Mouse (Mus musculus): Measurements from ENCODE around the gene Ndufab1. TPM values are rescaled to one million over a fixed set of nuclear protein-coding genes. Genes with fewer than 3 reads are reported as not detected.

Gene Ndufab1
- 511 and 556 TPM in 2 replicates for polyA plus RNA-seq (2016; fragmentation: Nextera tagmentation; extraction: Ambion mirVana)

- Histone ChIP-seq H3K9me3 (replicated peaks) (no peaks in the 10 kb centered on the region), H3K36me3 (peaks cover 17% of the 10 kb centered on the region), H3K27me3 (no peaks in the 10 kb centered on the region), H3K4me1 (peaks cover 13% of the 10 kb centered on the region), H3K4me3 (peak within 1 kb of the TSS; percentile 74), H3K27ac (peak within 1 kb of the TSS; percentile 57), H3K9ac (peak within 1 kb of the TSS; percentile 90), H3K4me2 (replicated peaks) (peak within 1 kb of the TSS; percentile 72)
- ATAC-seq (ENCODE audit: low FRiP score) = peak; percentile 97
- under 1% methylated on average over 39 of the region's 43 CpGs for WGBS
Observed at GRCm38 (mm10) chr7:122101747-122102244, at the start of gene Ndufab1. Gene Ndufab1, minus strand, starts transcription at chr7:122101886.

GRCm38 (mm10) chr7:122140991-122141390 is 39.3 kb upstream of the Ndufab1 start:
- peaks cover 92% of the 10 kb centered on the region for H3K36me3 ChIP-seq
- no peak overlapping the region for H3K4me2 ChIP-seq (replicated peaks)
- H3K27me3 ChIP-seq = no peaks in the 10 kb centered on the region
- no peak overlapping the region for H3K9ac ChIP-seq
- no peak overlapping the region for H3K27ac ChIP-seq
- no peaks in the 10 kb centered on the region for H3K4me1 ChIP-seq
- no peaks in the 10 kb centered on the region for H3K9me3 ChIP-seq (replicated peaks)
- no peak overlapping the region for H3K4me3 ChIP-seq
- no peak for ATAC-seq (ENCODE audit: low FRiP score)

GRCm38 (mm10) chr7:122138190-122138589 is 36.5 kb upstream of the Ndufab1 start:
- ATAC-seq (ENCODE audit: low FRiP score) = no peak
- Histone ChIP-seq H3K27ac (no peak overlapping the region), H3K27me3 (no peaks in the 10 kb centered on the region), H3K4me3 (no peak overlapping the region), H3K4me2 (replicated peaks) (no peak overlapping the region), H3K9ac (no peak overlapping the region), H3K36me3 (peaks cover 76% of the 10 kb centered on the region), H3K9me3 (replicated peaks) (no peaks in the 10 kb centered on the region), H3K4me1 (peaks cover 6% of the 10 kb centered on the region)
- 95% methylated on average over 5 of the region's 5 CpGs for WGBS

- no peak for ATAC-seq (ENCODE audit: low FRiP score)
- peaks cover 9% of the 10 kb centered on the region for H3K4me1 ChIP-seq
- no peak overlapping the region for H3K4me3 ChIP-seq
- no peak overlapping the region for H3K4me2 ChIP-seq (replicated peaks)
- H3K9me3 ChIP-seq (replicated peaks) = no peaks in the 10 kb centered on the region
- H3K27ac ChIP-seq = no peak overlapping the region
- H3K27me3 ChIP-seq = no peaks in the 10 kb centered on the region
- peaks cover 66% of the 10 kb centered on the region for H3K36me3 ChIP-seq
- no peak overlapping the region for H3K9ac ChIP-seq
Observed at GRCm38 (mm10) chr7:122137071-122137470, 35.4 kb upstream of the Ndufab1 start.

- peaks cover 9% of the 10 kb centered on the region for H3K4me1 ChIP-seq
- H3K4me3 ChIP-seq = no peak overlapping the region
- no peak overlapping the region for H3K9ac ChIP-seq
- H3K9me3 ChIP-seq (replicated peaks) = no peaks in the 10 kb centered on the region
- WGBS = 73% methylated on average over 10 of the region's 10 CpGs
- no peak overlapping the region for H3K27ac ChIP-seq
- no peaks in the 10 kb centered on the region for H3K27me3 ChIP-seq
- H3K4me2 ChIP-seq (replicated peaks) = no peak overlapping the region
- peaks cover 49% of the 10 kb centered on the region for H3K36me3 ChIP-seq
- no peak for ATAC-seq (ENCODE audit: low FRiP score)
Observed at GRCm38 (mm10) chr7:122135070-122135469, 33.4 kb upstream of the Ndufab1 start.

- H3K36me3 ChIP-seq = peaks cover 38% of the 10 kb centered on the region
- peak overlapping the region; percentile 56 for H3K4me2 ChIP-seq (replicated peaks)
- H3K27me3 ChIP-seq = no peaks in the 10 kb centered on the region
- no peaks in the 10 kb centered on the region for H3K9me3 ChIP-seq (replicated peaks)
- 18% methylated on average over 8 of the region's 8 CpGs for WGBS
- H3K4me3 ChIP-seq = peak overlapping the region; percentile 81
- ATAC-seq (ENCODE audit: low FRiP score) = no peak; the same call in 1 of the 2 replicates
- 0 out of 2 replicates have a peak overlapping the region, but pooled peaks have one; percentile 42 for H3K27ac ChIP-seq
- peak overlapping the region; percentile 82 for H3K9ac ChIP-seq
- peaks cover 9% of the 10 kb centered on the region for H3K4me1 ChIP-seq
Observed at GRCm38 (mm10) chr7:122133338-122133625, 31.6 kb upstream of the Ndufab1 start.

GRCm38 (mm10) chr7:122132497-122133337 is 31.0 kb upstream of the Ndufab1 start, which contains the start of the genes Palb2 and Dctn5:
Gene Palb2, minus strand, starts transcription at chr7:122132985.
Gene Dctn5, plus strand, starts transcription at chr7:122133041.
- peak within 1 kb of the TSS; percentile 75 for H3K4me2 ChIP-seq (replicated peaks)
- H3K27me3 ChIP-seq = no peaks in the 10 kb centered on the region
- H3K36me3 ChIP-seq = peaks cover 36% of the 10 kb centered on the region
- under 1% methylated on average over 54 of the region's 54 CpGs for WGBS
- H3K4me1 ChIP-seq = peaks cover 9% of the 10 kb centered on the region
- ATAC-seq (ENCODE audit: low FRiP score) = peak; percentile 96
- peak within 1 kb of the TSS; percentile 82 for H3K9ac ChIP-seq
- peak within 1 kb of the TSS; percentile 42; the same call in 1 of the 2 replicates for H3K27ac ChIP-seq
- H3K9me3 ChIP-seq (replicated peaks) = no peaks in the 10 kb centered on the region
- H3K4me3 ChIP-seq = peak within 1 kb of the TSS; percentile 81

GRCm38 (mm10) chr7:122131834-122132233 is 30.1 kb upstream of the Ndufab1 start:
- Histone ChIP-seq H3K27me3 (no peaks in the 10 kb centered on the region), H3K4me2 (replicated peaks) (peak overlapping the region; percentile 75), H3K27ac (no peak overlapping the region), H3K36me3 (peaks cover 36% of the 10 kb centered on the region), H3K9me3 (replicated peaks) (no peaks in the 10 kb centered on the region), H3K4me3 (peak overlapping the region; percentile 81), H3K9ac (no peak overlapping the region), H3K4me1 (peaks cover 9% of the 10 kb centered on the region)
- ATAC-seq (ENCODE audit: low FRiP score) = no peak

- Histone ChIP-seq H3K27me3 (no peaks in the 10 kb centered on the region), H3K9ac (no peak overlapping the region), H3K36me3 (peaks cover 45% of the 10 kb centered on the region), H3K4me3 (no peak overlapping the region), H3K4me2 (replicated peaks) (no peak overlapping the region), H3K9me3 (replicated peaks) (no peaks in the 10 kb centered on the region), H3K4me1 (no peaks in the 10 kb centered on the region), H3K27ac (no peak overlapping the region)
- 95% methylated on average over 11 of the region's 11 CpGs for WGBS
- no peak for ATAC-seq (ENCODE audit: low FRiP score)
Observed at GRCm38 (mm10) chr7:122126946-122127345, 25.3 kb upstream of the Ndufab1 start.

GRCm38 (mm10) chr7:122125636-122126035 is 23.9 kb upstream of the Ndufab1 start:
- no peak overlapping the region for H3K4me2 ChIP-seq (replicated peaks)
- no peak for ATAC-seq (ENCODE audit: low FRiP score)
- no peaks in the 10 kb centered on the region for H3K4me1 ChIP-seq
- H3K27me3 ChIP-seq = no peaks in the 10 kb centered on the region
- no peak overlapping the region for H3K9ac ChIP-seq
- peaks cover 52% of the 10 kb centered on the region for H3K36me3 ChIP-seq
- WGBS = 81% methylated on average over 8 of the region's 8 CpGs
- no peaks in the 10 kb centered on the region for H3K9me3 ChIP-seq (replicated peaks)
- H3K4me3 ChIP-seq = no peak overlapping the region
- no peak overlapping the region for H3K27ac ChIP-seq

GRCm38 (mm10) chr7:122123518-122123917 is 21.8 kb upstream of the Ndufab1 start:
- peaks cover 58% of the 10 kb centered on the region for H3K36me3 ChIP-seq
- no peak for ATAC-seq (ENCODE audit: low FRiP score)
- no peak overlapping the region for H3K9ac ChIP-seq
- WGBS = 89% methylated on average over 4 of the region's 4 CpGs
- H3K27me3 ChIP-seq = no peaks in the 10 kb centered on the region
- no peak overlapping the region for H3K4me2 ChIP-seq (replicated peaks)
- H3K4me3 ChIP-seq = no peak overlapping the region
- no peak overlapping the region for H3K27ac ChIP-seq
- H3K4me1 ChIP-seq = no peaks in the 10 kb centered on the region
- no peaks in the 10 kb centered on the region for H3K9me3 ChIP-seq (replicated peaks)

- H3K4me2 ChIP-seq (replicated peaks) = no peak overlapping the region
- no peaks in the 10 kb centered on the region for H3K9me3 ChIP-seq (replicated peaks)
- H3K4me3 ChIP-seq = no peak overlapping the region
- no peaks in the 10 kb centered on the region for H3K4me1 ChIP-seq
- WGBS = 93% methylated on average over 6 of the region's 6 CpGs
- H3K27ac ChIP-seq = no peak overlapping the region
- H3K9ac ChIP-seq = no peak overlapping the region
- no peak for ATAC-seq (ENCODE audit: low FRiP score)
- no peaks in the 10 kb centered on the region for H3K27me3 ChIP-seq
- peaks cover 23% of the 10 kb centered on the region for H3K36me3 ChIP-seq
Observed at GRCm38 (mm10) chr7:122108206-122108605, 6.5 kb upstream of the Ndufab1 start.
